Mouse (Mus musculus) heart, embryonic 15.5 days (tissue): ENCODE results near the gene Nasp. TPM values are rescaled to one million over a fixed set of nuclear protein-coding genes. Genes with fewer than 3 reads are reported as not detected.
A peak's percentile ranks its signal among the peaks of the same experiment; 100 is the strongest.
"Not testable (repeated sequence)": the region's sequence is repeated elsewhere in the genome, so short reads cannot be mapped to it uniquely, and the experiment has no call there.

Experiments
- ATAC-seq: fragments of 200-750 bp; cut with Nextera tagmentation; replicated peaks from 2 replicates; pipeline ENCODE4 v1.8.0; 2017; ENCODE audit warnings: low read depth, moderate TSS enrichment; ENCODE audit not compliant: insufficient number of reproducible peaks, insufficient read depth, low FRiP score
- H3K27ac ChIP-seq: fragments of 300-500 bp; sonication (generic); 2 replicates; pipeline ENCODE4 v1.5.1; 2015; ENCODE audit warnings: mild to moderate bottlenecking, inconsistent platforms
- H3K27me3 ChIP-seq: fragments of 300-500 bp; sonication (generic); 2 replicates; pipeline ENCODE4 v1.6.1; 2015; ENCODE audit warnings: inconsistent platforms
- H3K36me3 ChIP-seq: fragments of 300-500 bp; sonication (generic); 2 replicates; pipeline ENCODE4 v1.6.1; 2015; ENCODE audit warnings: mild to moderate bottlenecking, inconsistent platforms
- H3K4me1 ChIP-seq: fragments of 300-500 bp; sonication (generic); replicated peaks from 2 replicates; pipeline ENCODE4 v1.6.1; 2015; ENCODE audit warnings: inconsistent platforms
- H3K4me2 ChIP-seq: fragments of 300-500 bp; sonication (generic); 2 replicates; pipeline ENCODE4 v1.6.1; 2015; ENCODE audit warnings: inconsistent platforms, mild to moderate bottlenecking, moderate library complexity
- H3K4me3 ChIP-seq: fragments of 300-500 bp; sonication (generic); 2 replicates; pipeline ENCODE4 v1.5.1; 2015; ENCODE audit warnings: mild to moderate bottlenecking, inconsistent platforms
- H3K9ac ChIP-seq: fragments of 300-500 bp; sonication (generic); 2 replicates; pipeline ENCODE4 v1.6.1; 2015; ENCODE audit warnings: mild to moderate bottlenecking, inconsistent platforms
- H3K9me3 ChIP-seq: fragments of 300-500 bp; sonication (generic); replicated peaks from 2 replicates; pipeline ENCODE4 v1.6.1; 2016; ENCODE audit warnings: inconsistent platforms
- WGBS: fragments of 180-500 bp; shearing (Covaris S2); methylation state at CpG from one replicate; pipeline ENCODE4 v1.1.7; 2015; ENCODE audit warnings: mixed read lengths; 5-methylcytosine and 5-hydroxymethylcytosine counted together
- polyA plus RNA-seq: library from polyadenylated mRNA; unstranded; fragments of >200 nt; fragmentation: Nextera tagmentation; extraction: Ambion mirVana; gene quantifications from 2 replicates; pipeline ENCODE4 v1.2.1, GENCODE M21; 2015

The Nasp gene
- polyA plus RNA-seq = 68.6 and 75.0 TPM in 2 replicates

DNA sequence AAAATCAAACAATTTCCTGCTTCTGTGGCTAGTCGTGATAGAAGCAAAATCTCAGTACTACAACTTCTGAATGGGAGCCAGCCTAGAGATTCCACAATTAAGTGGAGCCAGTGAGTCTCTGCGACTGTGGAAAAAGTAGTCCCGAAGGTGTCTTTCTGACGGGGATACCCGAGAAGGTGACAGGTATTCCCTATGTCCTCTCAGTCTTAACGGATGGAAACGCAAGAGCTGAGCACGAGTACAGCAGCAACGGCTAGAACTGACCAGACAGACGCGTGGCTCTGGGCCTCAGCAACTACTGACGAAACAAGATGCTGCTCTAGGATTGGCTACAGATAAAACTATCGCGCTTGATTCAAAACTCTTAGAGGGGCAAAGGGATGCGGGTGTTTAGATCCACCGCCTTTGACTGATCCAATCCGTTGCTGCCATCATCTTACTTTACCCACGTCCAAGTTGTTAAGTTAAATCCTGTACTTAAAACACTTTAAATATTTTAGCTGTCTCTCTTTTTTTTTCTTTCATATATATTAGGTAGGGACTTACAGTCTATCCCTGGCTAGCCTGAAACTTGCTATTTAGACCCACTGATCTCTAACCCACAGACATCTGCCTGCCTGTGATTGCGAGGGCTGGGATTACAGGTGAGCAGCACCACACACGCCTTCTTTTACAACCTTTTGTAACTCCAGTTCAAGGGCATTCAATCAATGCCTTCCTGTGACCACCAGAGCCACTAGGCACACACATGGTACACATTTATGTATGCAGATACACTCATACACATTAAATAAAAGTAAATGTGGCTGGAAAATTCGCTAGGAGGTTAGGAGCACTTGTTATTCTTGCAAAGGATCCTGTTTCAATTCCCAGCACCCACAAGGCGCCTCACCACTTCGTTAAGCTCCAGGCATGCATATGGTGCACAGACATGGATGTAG, at the start of gene Nasp:
TSS of gene Nasp (minus strand) at position 220 of the 941 bp plus-strand sequence.
- 8% methylated on average over 23 of the region's 23 CpGs for WGBS
- Histone ChIP-seq H3K4me1 (peaks cover 17% of the 10 kb centered on the region), H3K27me3 (no peaks in the 10 kb centered on the region), H3K9me3 (no peaks in the 10 kb centered on the region), H3K4me2 (peak within 1 kb of the TSS; percentile 84), H3K9ac (peak within 1 kb of the TSS; percentile 91), H3K27ac (peak within 1 kb of the TSS; percentile 97), H3K36me3 (peaks cover 4% of the 10 kb centered on the region; the same call in 1 of the 2 replicates), H3K4me3 (peak within 1 kb of the TSS; percentile 97)
- peak; percentile 83 for ATAC-seq

DNA sequence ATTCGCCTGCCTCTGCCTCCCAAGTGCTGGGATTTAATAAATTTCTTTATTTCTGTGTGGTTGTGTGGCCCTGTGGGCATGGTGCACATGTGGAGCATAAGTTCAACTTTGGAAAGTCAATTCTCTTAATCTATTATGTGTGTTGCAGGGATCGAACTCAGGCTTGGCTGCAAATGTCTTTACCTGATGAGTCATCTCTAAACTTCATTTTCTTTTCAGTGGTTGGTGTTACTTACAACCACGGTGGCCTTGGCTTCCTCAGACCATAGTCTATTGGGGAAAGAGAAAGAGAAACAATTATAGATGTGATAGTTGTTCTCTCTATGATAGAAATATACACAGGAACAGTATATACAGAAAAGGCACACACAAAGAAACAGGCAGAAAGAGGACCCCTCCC, 48.3 kb upstream of the Nasp start:
- no peak overlapping the region for H3K4me2 ChIP-seq
- H3K9ac ChIP-seq = no peak overlapping the region
- no peaks in the 10 kb centered on the region; the same call in 1 of the 2 replicates for H3K4me1 ChIP-seq
- H3K36me3 ChIP-seq = no peaks in the 10 kb centered on the region
- H3K9me3 ChIP-seq = no peaks in the 10 kb centered on the region
- H3K4me3 ChIP-seq = no peak overlapping the region
- ATAC-seq = no peak
- 81% methylated on average over 3 of the region's 3 CpGs for WGBS
- no peak overlapping the region for H3K27ac ChIP-seq
- no peaks in the 10 kb centered on the region for H3K27me3 ChIP-seq

- H3K27ac ChIP-seq, H3K4me1 ChIP-seq, H3K9me3 ChIP-seq, H3K4me2 ChIP-seq, H3K4me3 ChIP-seq, H3K27me3 ChIP-seq, H3K9ac ChIP-seq, H3K36me3 ChIP-seq, ATAC-seq: not testable (repeated sequence)
- 87% methylated on average over 6 of the region's 6 CpGs for WGBS
Observed at GRCm38 (mm10) chr4:116674761-116675160, 47.0 kb upstream of the Nasp start.

GRCm38 (mm10) chr4:116672785-116673184, 45.0 kb upstream of the Nasp start:
- H3K4me1 ChIP-seq = no peaks in the 10 kb centered on the region; the same call in 1 of the 2 replicates
- no peak for ATAC-seq
- H3K4me2 ChIP-seq = no peak overlapping the region
- H3K9ac ChIP-seq = no peak overlapping the region
- no peaks in the 10 kb centered on the region for H3K9me3 ChIP-seq
- H3K27ac ChIP-seq = no peak overlapping the region
- no peaks in the 10 kb centered on the region for H3K27me3 ChIP-seq
- WGBS = 51% methylated on average over 2 of the region's 2 CpGs
- no peaks in the 10 kb centered on the region for H3K36me3 ChIP-seq
- H3K4me3 ChIP-seq = no peak overlapping the region

DNA sequence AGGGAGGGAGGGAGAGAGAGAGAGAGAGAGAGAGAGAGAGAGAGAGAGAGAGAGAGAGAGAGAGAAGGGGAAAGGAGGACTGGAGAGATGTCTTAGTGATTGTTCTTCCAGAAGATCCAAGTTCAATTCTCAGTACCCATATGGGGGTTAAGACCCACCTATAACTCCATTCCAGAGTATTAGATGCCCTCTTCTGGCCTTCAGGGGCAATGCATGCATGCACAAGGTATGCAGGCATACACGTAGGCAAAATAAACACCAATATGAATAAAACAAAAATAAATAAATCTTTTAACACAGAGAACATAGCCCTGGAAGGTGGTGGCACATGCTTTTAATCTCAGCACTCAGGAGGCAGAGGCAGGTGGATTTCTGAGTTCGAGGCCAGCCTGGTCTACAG, 41.5 kb upstream of the Nasp start:
- 62% methylated on average over 2 of the region's 2 CpGs for WGBS
- no peak overlapping the region for H3K27ac ChIP-seq
- no peak overlapping the region for H3K9ac ChIP-seq
- no peaks in the 10 kb centered on the region for H3K9me3 ChIP-seq
- H3K27me3 ChIP-seq = no peaks in the 10 kb centered on the region
- no peaks in the 10 kb centered on the region; the same call in 1 of the 2 replicates for H3K4me1 ChIP-seq
- no peak overlapping the region for H3K4me2 ChIP-seq
- H3K4me3 ChIP-seq = no peak overlapping the region
- ATAC-seq = no peak
- H3K36me3 ChIP-seq = no peaks in the 10 kb centered on the region

DNA sequence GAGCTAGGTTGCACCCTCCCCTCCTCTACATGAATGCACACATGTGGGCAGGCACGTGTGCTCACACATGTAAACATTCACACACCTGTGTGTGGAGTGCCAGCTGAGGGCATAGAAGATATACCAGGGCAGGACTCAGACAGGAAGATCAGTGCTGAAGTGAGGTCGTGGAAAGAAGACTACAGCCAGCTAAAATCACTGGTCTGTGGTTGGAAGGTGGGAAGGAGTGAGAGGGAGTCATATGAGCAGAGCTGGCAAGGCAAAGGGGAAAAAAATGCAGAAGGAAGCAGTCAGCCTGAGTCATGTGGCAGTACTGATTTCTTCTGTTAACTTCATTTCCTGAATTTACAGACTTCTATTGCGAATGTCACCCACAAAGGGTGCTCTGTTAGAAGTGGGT, 40.4 kb upstream of the Nasp start:
- Histone ChIP-seq H3K4me2 (no peak overlapping the region), H3K27ac (0 out of 2 replicates have a peak overlapping the region, but pooled peaks have one; percentile 6)
- 42% methylated on average over 3 of the region's 3 CpGs for WGBS

GRCm38 (mm10) chr4:116666625-116667024, 38.9 kb upstream of the Nasp start:
- WGBS = 52% methylated on average over 4 of the region's 4 CpGs

More for the DNA sequence above, 40.4 kb upstream of the Nasp start:
- no peaks in the 10 kb centered on the region for H3K9me3 ChIP-seq
- H3K4me3 ChIP-seq = no peak overlapping the region
- no peaks in the 10 kb centered on the region; the same call in 1 of the 2 replicates for H3K4me1 ChIP-seq
- no peaks in the 10 kb centered on the region for H3K27me3 ChIP-seq
- H3K36me3 ChIP-seq = no peaks in the 10 kb centered on the region
- no peak overlapping the region for H3K9ac ChIP-seq
- ATAC-seq = no peak

DNA sequence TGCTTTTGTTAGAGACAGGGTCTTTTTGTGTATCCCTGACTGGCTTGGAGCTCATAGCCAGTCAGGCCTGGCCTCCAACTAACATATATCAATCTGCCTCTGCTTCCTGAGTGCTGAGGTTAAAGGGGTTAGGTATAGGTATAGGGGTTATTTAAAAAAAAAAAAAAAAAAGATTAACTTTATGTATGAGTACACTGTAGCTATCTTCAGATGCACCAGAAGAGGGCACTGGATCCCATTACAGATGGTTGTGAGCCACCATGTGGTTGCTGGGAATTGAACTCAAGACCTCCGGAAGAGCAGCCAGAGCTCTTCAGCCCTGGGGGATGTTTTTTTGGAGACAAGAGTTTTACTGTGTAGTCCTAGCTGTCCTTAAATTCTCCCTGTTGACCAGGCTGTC, 34.3 kb upstream of the Nasp start:
- ATAC-seq = no peak
- 89% methylated on average over 1 of the region's 1 CpGs for WGBS
- Histone ChIP-seq H3K4me3 (no peak overlapping the region), H3K4me2 (no peak overlapping the region), H3K9me3 (no peaks in the 10 kb centered on the region), H3K4me1 (no peaks in the 10 kb centered on the region), H3K9ac (no peak overlapping the region), H3K27ac (no peak overlapping the region), H3K27me3 (no peaks in the 10 kb centered on the region), H3K36me3 (no peaks in the 10 kb centered on the region)

More at GRCm38 (mm10) chr4:116666625-116667024, 38.9 kb upstream of the Nasp start:
- Histone ChIP-seq H3K36me3 (no peaks in the 10 kb centered on the region), H3K4me2 (no peak overlapping the region), H3K9ac (no peak overlapping the region), H3K4me3 (no peak overlapping the region), H3K4me1 (no peaks in the 10 kb centered on the region), H3K9me3 (no peaks in the 10 kb centered on the region), H3K27me3 (no peaks in the 10 kb centered on the region), H3K27ac (no peak overlapping the region)
- ATAC-seq = no peak

DNA sequence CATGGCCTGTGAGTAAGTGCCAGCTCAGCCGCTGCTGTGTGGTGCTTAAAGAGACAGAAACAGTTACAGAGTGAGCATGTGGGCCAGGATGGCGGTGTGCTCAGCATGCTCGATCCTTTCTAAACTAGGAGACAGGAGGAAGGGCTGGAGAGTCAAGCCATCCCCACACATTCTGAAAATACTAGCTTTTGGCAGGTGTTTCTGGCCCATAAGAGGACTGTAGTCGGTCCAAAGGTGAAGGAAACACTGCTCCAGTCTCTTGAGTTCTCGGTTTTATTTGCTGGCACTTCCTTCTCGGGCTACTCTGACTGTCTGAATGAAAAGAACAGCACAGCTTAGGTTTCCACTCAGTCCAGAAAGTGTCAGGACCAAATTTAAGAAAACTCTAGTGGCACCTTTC, 33.1 kb upstream of the Nasp start:
- H3K27me3 ChIP-seq = no peaks in the 10 kb centered on the region
- H3K36me3 ChIP-seq = no peaks in the 10 kb centered on the region
- H3K27ac ChIP-seq = no peak overlapping the region
- ATAC-seq = no peak
- H3K4me2 ChIP-seq = no peak overlapping the region
- no peak overlapping the region for H3K4me3 ChIP-seq
- no peaks in the 10 kb centered on the region for H3K4me1 ChIP-seq
- 68% methylated on average over 6 of the region's 6 CpGs for WGBS
- no peaks in the 10 kb centered on the region for H3K9me3 ChIP-seq
- no peak overlapping the region for H3K9ac ChIP-seq

DNA sequence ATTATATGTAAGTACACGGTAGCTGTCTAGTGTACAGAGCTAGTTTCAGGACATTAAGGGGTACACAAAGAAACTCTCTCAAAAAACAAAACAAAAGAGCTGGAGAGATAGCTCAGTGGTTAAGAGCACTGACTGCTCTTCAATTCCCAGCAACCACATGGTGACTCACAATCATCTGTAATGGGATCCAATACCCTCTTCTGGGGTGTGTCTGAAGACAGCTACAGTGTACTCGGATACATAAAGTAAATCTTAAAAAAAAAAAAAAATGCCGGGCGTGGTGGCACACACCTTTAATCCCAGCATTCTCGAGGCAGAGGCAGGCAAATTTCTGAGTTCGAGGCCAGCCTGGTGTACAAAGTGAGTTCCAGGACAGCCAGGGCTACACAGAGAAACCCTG, 32.2 kb upstream of the Nasp start:
- H3K4me3 ChIP-seq = not testable (repeated sequence)

GRCm38 (mm10) chr4:116659474-116659873, 31.7 kb upstream of the Nasp start:
- no peaks in the 10 kb centered on the region for H3K36me3 ChIP-seq
- H3K4me3 ChIP-seq = no peak overlapping the region
- H3K9ac ChIP-seq = no peak overlapping the region
- H3K9me3 ChIP-seq = no peaks in the 10 kb centered on the region
- no peaks in the 10 kb centered on the region for H3K27me3 ChIP-seq
- no peak for ATAC-seq
- H3K4me2 ChIP-seq = no peak overlapping the region
- no peaks in the 10 kb centered on the region for H3K4me1 ChIP-seq
- no peak overlapping the region for H3K27ac ChIP-seq
- 48% methylated on average over 2 of the region's 2 CpGs for WGBS

More for the DNA sequence above, 32.2 kb upstream of the Nasp start:
- not testable (repeated sequence) for H3K27ac ChIP-seq, H3K27me3 ChIP-seq, H3K9ac ChIP-seq, H3K36me3 ChIP-seq, H3K4me1 ChIP-seq, H3K4me2 ChIP-seq, ATAC-seq, H3K9me3 ChIP-seq
- 84% methylated on average over 6 of the region's 6 CpGs for WGBS

- Histone ChIP-seq H3K4me3 (no peak overlapping the region), H3K9ac (no peak overlapping the region), H3K4me1 (no peaks in the 10 kb centered on the region), H3K36me3 (no peaks in the 10 kb centered on the region), H3K4me2 (no peak overlapping the region), H3K27ac (no peak overlapping the region), H3K27me3 (no peaks in the 10 kb centered on the region), H3K9me3 (no peaks in the 10 kb centered on the region)
- ATAC-seq = no peak
- 38% methylated on average over 3 of the region's 3 CpGs for WGBS
Observed at GRCm38 (mm10) chr4:116657971-116658370, 30.2 kb upstream of the Nasp start.
